Comparison of ENCODE assay signal across 19 mouse cellular contexts in genomic region chr8:126003546-126003945, GRCm38 (mm10). TPM values are rescaled to one million over a fixed set of nuclear protein-coding genes. Genes with fewer than 3 reads are reported as not detected.
"Had no signal": no experiment of that assay in that cellular context is flagged by ENCODE, and none has a peak within 500 bp of the region (broad histone marks: within the 10 kb centered on the region; RNA-seq: fewer than 3 reads in every experiment).

No protein-coding gene starts in this region.

- H3K9me3 ChIP-seq: limb, embryonic 12.5 days; limb, embryonic 15.5 days; midbrain, embryonic 12.5 days; midbrain, embryonic 15.5 days; neural tube, embryonic 12.5 days; neural tube, embryonic 15.5 days had no signal

- H3K4me1 ChIP-seq: limb, embryonic 12.5 days; limb, embryonic 15.5 days; midbrain, embryonic 12.5 days; midbrain, embryonic 15.5 days; neural tube, embryonic 12.5 days had no signal

- H3K27me3 ChIP-seq: limb, embryonic 12.5 days; limb, embryonic 15.5 days; midbrain, embryonic 12.5 days; midbrain, embryonic 15.5 days; neural tube, embryonic 12.5 days; neural tube, embryonic 15.5 days had no signal

- DNase-seq: kidney, postnatal 25 days; left cerebral cortex, postnatal 4 days; liver, postnatal 0 days; lung, embryonic 14.5 days; right cerebral cortex, adult 18-20 months; right cerebral cortex, postnatal 14 days; right cerebral cortex, postnatal 4 days; thymus, postnatal 25 days had no signal

- H3K36me3 ChIP-seq: limb, embryonic 12.5 days; midbrain, embryonic 12.5 days; midbrain, embryonic 15.5 days; neural tube, embryonic 12.5 days; neural tube, embryonic 15.5 days had no signal

- H3K9ac ChIP-seq: limb, embryonic 12.5 days; limb, embryonic 15.5 days; liver, embryonic 14.5 days; liver, postnatal 0 days; lung, embryonic 14.5 days; midbrain, embryonic 12.5 days; midbrain, embryonic 15.5 days; neural tube, embryonic 12.5 days; neural tube, embryonic 15.5 days had no signal

- ATAC-seq: liver, postnatal 0 days; lung, postnatal 0 days; midbrain, embryonic 15.5 days had no signal

- H3K4me3 ChIP-seq: limb, embryonic 12.5 days; limb, embryonic 15.5 days; midbrain, embryonic 12.5 days; midbrain, embryonic 15.5 days; neural tube, embryonic 12.5 days; neural tube, embryonic 15.5 days had no signal

- H3K27ac ChIP-seq: kidney, postnatal 0 days; limb, embryonic 12.5 days; limb, embryonic 15.5 days; liver, embryonic 14.5 days; macrophage; midbrain, embryonic 12.5 days; midbrain, embryonic 15.5 days; neural tube, embryonic 12.5 days; neural tube, embryonic 15.5 days had no signal

- H3K4me2 ChIP-seq: limb, embryonic 12.5 days; limb, embryonic 15.5 days; liver, embryonic 11.5 days; lung, embryonic 14.5 days; midbrain, embryonic 12.5 days; midbrain, embryonic 15.5 days; neural tube, embryonic 12.5 days; neural tube, embryonic 15.5 days had no signal

RNA-seq across cellular contexts. Expression of gene Kcnk1, which starts 8.6 kb away (rescaled TPM):
- polyA plus RNA-seq: macrophage had no signal
